Mouse (Mus musculus): ENCODE measurements around the gene Htr1f.

- TF ChIP-seq CTCF (conservative IDR thresholded peaks at IDR 0.05; ENCODE audit: low read length) (no peak), NANOG (IDR thresholded peaks at IDR 0.05; ENCODE audit: borderline replicate concordance, low read length) (no peak), POU5F1 (IDR thresholded peaks at IDR 0.05; ENCODE audit: borderline replicate concordance, low read length) (no peak)
Measured at GRCm38 (mm10) chr16:65105184-65105931, at the start of gene Htr1f.

Data from E14TG2a.4 (cell line).